Mouse (Mus musculus): ENCODE data around the gene Rps19. TPM values are rescaled to one million over a fixed set of nuclear protein-coding genes. Genes with fewer than 3 reads are reported as not detected.
A peak's percentile ranks its signal among the peaks of the same experiment; 100 is the strongest.

Gene Rps19
- polyA plus RNA-seq, 1 experiment: 386 TPM

- no peak for DNase-seq (ENCODE audit: extremely low spot score in 1 of 2, low spot score in 1 of 2)
Measured at GRCm38 (mm10) chr7:24901842-24902241, 17.7 kb downstream of the Rps19 start.

GRCm38 (mm10) chr7:24902264-24902629 is 18.1 kb downstream of the Rps19 start:
- DNase-seq (ENCODE audit: extremely low spot score in 1 of 2, low spot score in 1 of 2): no peak

GRCm38 (mm10) chr7:24902630-24903443 is 18.7 kb downstream of the Rps19 start, which contains the start of gene Arhgef1:
Gene Arhgef1 (plus strand): TSS chr7:24902912.
- DNase-seq (ENCODE audit: extremely low spot score in 1 of 2, low spot score in 1 of 2): no peak

GRCm38 (mm10) chr7:24903444-24903825 is 19.3 kb downstream of the Rps19 start:
- DNase-seq (ENCODE audit: extremely low spot score in 1 of 2, low spot score in 1 of 2): no peak

DNA sequence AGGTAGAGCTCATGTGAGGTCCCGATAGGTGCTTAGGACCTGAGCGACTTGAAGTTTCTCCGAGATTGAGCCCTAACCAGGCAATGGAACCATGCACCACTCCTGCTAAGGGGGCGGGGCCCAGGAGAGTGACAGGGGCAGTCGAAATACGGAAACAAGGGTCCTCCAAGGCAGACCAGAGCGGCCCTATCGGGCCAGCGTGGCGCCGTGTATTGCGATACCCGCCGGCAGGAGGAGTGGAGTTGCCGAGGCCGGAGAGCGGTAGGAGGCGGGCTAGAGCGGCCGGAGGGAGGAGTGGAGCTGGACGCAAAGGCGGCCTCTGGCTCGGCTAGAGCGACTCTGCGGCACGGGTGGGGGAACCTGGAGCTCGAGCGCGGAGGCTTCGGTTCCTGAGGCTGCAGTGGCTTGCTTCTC is 19.9 kb downstream of the Rps19 start:
- peak; percentile 96 to 98 for DNase-seq (ENCODE audit: extremely low spot score in 1 of 2, low spot score in 1 of 2)

DNA sequence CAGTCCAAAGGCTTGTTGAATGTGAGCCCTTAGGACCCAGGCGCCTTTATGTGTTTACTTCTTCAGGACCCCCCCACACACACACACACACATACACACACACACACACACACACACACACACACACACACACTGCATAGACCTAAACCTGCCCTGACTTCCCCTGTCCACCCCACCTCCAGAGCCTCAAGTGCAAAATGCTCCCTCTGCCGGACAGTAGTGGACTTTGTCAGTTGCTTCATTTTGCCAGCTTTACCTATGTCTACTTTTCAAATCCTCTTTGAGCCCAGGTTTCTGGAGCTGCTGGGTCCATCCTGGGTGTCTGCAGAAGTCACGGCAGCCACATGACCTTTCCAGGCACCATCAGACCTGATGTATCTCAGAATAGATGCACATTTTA is 20.8 kb downstream of the Rps19 start:
- DNase-seq (ENCODE audit: extremely low spot score in 1 of 2, low spot score in 1 of 2): peak in 1 of 2 experiments; percentile 66

GRCm38 (mm10) chr7:24906551-24906950 is 22.4 kb downstream of the Rps19 start:
- DNase-seq (ENCODE audit: extremely low spot score in 1 of 2, low spot score in 1 of 2): no peak

GRCm38 (mm10) chr7:24907211-24907748 is 23.1 kb downstream of the Rps19 start:
- DNase-seq (ENCODE audit: extremely low spot score in 1 of 2, low spot score in 1 of 2): no peak

DNA sequence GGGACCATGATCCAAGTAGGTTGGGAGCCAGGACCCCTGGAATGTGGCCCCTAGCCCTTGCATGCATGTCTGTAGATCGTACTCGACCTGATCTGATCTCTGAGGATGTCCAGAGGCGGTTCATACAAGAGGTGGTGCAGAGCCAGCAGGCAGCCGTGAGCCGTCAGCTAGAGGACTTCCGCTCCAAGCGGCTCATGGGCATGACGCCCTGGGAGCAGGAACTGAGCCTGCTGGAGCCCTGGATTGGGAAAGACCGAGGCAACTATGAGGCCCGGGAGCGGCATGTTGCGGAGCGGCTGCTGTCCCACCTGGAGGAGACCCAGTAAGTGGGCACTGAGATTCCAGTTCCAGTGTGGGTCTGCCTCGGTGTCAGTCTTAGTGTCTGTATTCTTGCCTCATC is 28.3 kb downstream of the Rps19 start:
- DNase-seq (ENCODE audit: extremely low spot score in 1 of 2, low spot score in 1 of 2): no peak

- no peak for DNase-seq (ENCODE audit: extremely low spot score in 1 of 2, low spot score in 1 of 2)
Measured at GRCm38 (mm10) chr7:24918763-24919323, 34.7 kb downstream of the Rps19 start.

DNA sequence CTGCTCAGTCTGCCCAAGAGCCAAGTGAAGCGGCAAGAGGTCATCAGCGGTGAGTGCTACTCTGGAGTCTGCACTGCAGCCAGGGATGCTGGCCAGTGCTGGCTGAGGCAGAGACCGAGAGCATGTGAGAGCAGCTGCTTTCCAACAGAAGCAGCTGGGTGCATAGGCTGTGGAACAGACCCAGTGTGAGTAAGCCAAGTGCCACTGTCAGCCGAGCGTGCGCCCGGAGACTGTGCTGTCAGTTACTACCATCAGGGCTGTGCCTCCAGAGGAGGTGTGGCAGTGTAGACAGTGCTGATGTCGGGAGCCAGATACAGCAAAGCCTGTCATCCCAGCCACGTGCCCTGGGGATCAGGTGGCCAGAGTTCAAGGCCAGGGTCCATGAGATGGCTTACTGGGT is 35.6 kb downstream of the Rps19 start:
- peak in 1 of 2 experiments; percentile 30 for DNase-seq (ENCODE audit: extremely low spot score in 1 of 2, low spot score in 1 of 2)

- no peak for DNase-seq (ENCODE audit: extremely low spot score in 1 of 2, low spot score in 1 of 2)
Measured at GRCm38 (mm10) chr7:24930475-24930874, 46.3 kb downstream of the Rps19 start.

DNA sequence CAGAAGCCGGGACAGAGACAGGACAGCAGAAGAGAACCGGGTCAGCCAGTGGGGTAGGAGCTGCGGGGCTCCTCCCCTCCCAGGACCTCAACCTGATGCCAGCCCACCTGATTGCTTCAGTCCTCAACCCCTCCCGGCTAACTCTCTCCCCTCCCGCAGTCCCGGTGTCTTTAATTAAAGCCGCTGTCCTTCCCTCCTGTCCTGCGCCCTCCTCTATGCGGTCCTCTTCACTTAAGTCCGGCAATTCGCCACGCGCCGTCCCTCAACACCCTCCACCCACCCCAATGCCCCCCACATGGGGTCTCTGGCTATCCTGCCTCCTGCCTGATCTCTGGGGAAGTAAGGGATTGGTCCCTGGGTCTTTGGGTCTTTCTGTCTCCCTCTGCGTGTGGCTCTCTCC is 47.5 kb downstream of the Rps19 start:
- no peak for DNase-seq (ENCODE audit: extremely low spot score in 1 of 2, low spot score in 1 of 2)

Other genes starting within 250 kb of the Rps19 start
- not detected in 2 replicates for gene Lypd3, start 247.8 kb upstream of the Rps19 start, polyA plus RNA-seq (2012; rRNA removed)
- not detected in 2 replicates for gene Tex101, start 207.7 kb upstream of the Rps19 start, polyA plus RNA-seq (2012; rRNA removed)
- not detected in 2 replicates for gene BC049730, start 175.1 kb upstream of the Rps19 start, polyA plus RNA-seq (2012; rRNA removed)
- not detected in 2 replicates for gene Gm4763, start 157.5 kb upstream of the Rps19 start, polyA plus RNA-seq (2012; rRNA removed)
- gene Cd177, start 124.1 kb upstream of the Rps19 start, polyA plus RNA-seq (2012; rRNA removed): 0.04 TPM in 2 replicates
- not detected in 2 replicates for gene Ceacam10, start 107.2 kb upstream of the Rps19 start, polyA plus RNA-seq (2012; rRNA removed)
- 9.6 and 13.7 TPM in 2 replicates for gene Gm9844, start 22.2 kb upstream of the Rps19 start, polyA plus RNA-seq (2012; rRNA removed)
- gene Lypd4, start 14.4 kb upstream of the Rps19 start, polyA plus RNA-seq (2012; rRNA removed): not detected in 2 replicates
- 0.06 TPM in 1 of 2 replicates, not detected in the other for gene Dmrtc2, start 14.3 kb upstream of the Rps19 start, polyA plus RNA-seq (2012; rRNA removed)
- gene Cd79a, start 13.0 kb downstream of the Rps19 start, polyA plus RNA-seq (2012; rRNA removed): 0.72 and 0.86 TPM in 2 replicates
- 167 and 181 TPM in 2 replicates for gene Arhgef1, start 18.5 kb downstream of the Rps19 start, polyA plus RNA-seq (2012; rRNA removed)
- 0.17 TPM in 1 of 2 replicates, not detected in the other for gene Gm4881, start 60.1 kb downstream of the Rps19 start, polyA plus RNA-seq (2012; rRNA removed)
- 337 and 384 TPM in 2 replicates for gene Rabac1, start 88.4 kb downstream of the Rps19 start, polyA plus RNA-seq (2012; rRNA removed)
- gene Atp1a3, start 121.6 kb downstream of the Rps19 start, polyA plus RNA-seq (2012; rRNA removed): 1,131 and 1,133 TPM in 2 replicates
- gene Grik5, start 188.0 kb downstream of the Rps19 start, polyA plus RNA-seq (2012; rRNA removed): 211 and 215 TPM in 2 replicates
- gene Zfp574, start 188.2 kb downstream of the Rps19 start, polyA plus RNA-seq (2012; rRNA removed): 34.6 and 40.6 TPM in 2 replicates

Data from frontal cortex, adult 2 months (tissue).